Mouse (Mus musculus) liver, postnatal 0 days (tissue): ENCODE data around the gene Prkag2. TPM values are rescaled to one million over a fixed set of nuclear protein-coding genes. Genes with fewer than 3 reads are reported as not detected.

ENCODE experiments used
- ATAC-seq: fragments of 200-750 bp; cut with Nextera tagmentation; 2 replicates; pipeline ENCODE4 v1.8.0; 2017; ENCODE audit warnings: mild to moderate bottlenecking, moderate library complexity
- DNase-seq: peaks from one replicate; pipeline ENCODE4 v3.0.0-alpha.2; 2016
- H3K27ac ChIP-seq: fragments of 300-500 bp; sonication (generic); 2 replicates; pipeline ENCODE4 v1.5.1; 2014; ENCODE audit warnings: antibody characterized with exemption, moderate library complexity, mild to moderate bottlenecking, low read depth
- H3K27me3 ChIP-seq: fragments of 300-500 bp; sonication (generic); 2 replicates; pipeline ENCODE4 v1.6.1; 2014; ENCODE audit warnings: low read length, control low read depth, mixed read lengths; ENCODE audit not compliant: insufficient read depth
- H3K36me3 ChIP-seq: fragments of 300-500 bp; sonication (generic); replicated peaks from 2 replicates; pipeline ENCODE4 v1.6.1; 2014; ENCODE audit warnings: mild to moderate bottlenecking, control low read depth, low read length, moderate library complexity, mixed read lengths; ENCODE audit not compliant: insufficient read depth
- H3K4me1 ChIP-seq: fragments of 300-500 bp; sonication (generic); 2 replicates; pipeline ENCODE4 v1.6.1; 2014; ENCODE audit warnings: antibody characterized with exemption, mild to moderate bottlenecking, control low read depth; ENCODE audit not compliant: insufficient read depth
- H3K4me2 ChIP-seq: fragments of 300-500 bp; sonication (generic); 2 replicates; pipeline ENCODE4 v1.6.1; 2014; ENCODE audit warnings: low read depth, mild to moderate bottlenecking, low read length, moderate library complexity, mixed read lengths
- H3K4me3 ChIP-seq: fragments of 300-500 bp; sonication (generic); 2 replicates; pipeline ENCODE4 v1.5.1; 2014; ENCODE audit warnings: low read depth, low read length
- H3K9ac ChIP-seq: fragments of 300-500 bp; sonication (generic); replicated peaks from 2 replicates; pipeline ENCODE4 v1.6.1; 2014; ENCODE audit warnings: mild to moderate bottlenecking, moderate library complexity
- H3K9me3 ChIP-seq: fragments of 300-500 bp; sonication (generic); 2 replicates; pipeline ENCODE4 v1.6.1; 2016; ENCODE audit warnings: mild to moderate bottlenecking, control low read depth, low read length, mixed read lengths
- CTCF ChIP-seq: sonication (generic); IDR thresholded peaks from 2 replicates; pipeline ENCODE4 v1.5.1; 2016; ENCODE audit warnings: antibody characterized with exemption, low read depth
- EP300 ChIP-seq: IDR thresholded peaks from 2 replicates; pipeline ENCODE4 v1.6.1; 2016; ENCODE audit warnings: antibody characterized with exemption, low read depth, mild to moderate bottlenecking
- WGBS: fragments of 180-500 bp; shearing (Covaris S2); extraction: QIAGEN DNeasy Blood & Tissue Kit; methylation state at CpG from one replicate; pipeline ENCODE4 v1.1.7; 2014; ENCODE audit not compliant: insufficient replicate concordance; 5-methylcytosine and 5-hydroxymethylcytosine counted together
- polyA plus RNA-seq: library from polyadenylated mRNA; unstranded; fragments of >200 nt; fragmentation: Nextera tagmentation; extraction: Ambion mirVana; gene quantifications from 2 replicates; pipeline ENCODE4 v1.2.1, GENCODE M21; 2015

Prkag2 gene
- polyA plus RNA-seq, 1 experiment from 2014 or later: 6.8 TPM

DNA sequence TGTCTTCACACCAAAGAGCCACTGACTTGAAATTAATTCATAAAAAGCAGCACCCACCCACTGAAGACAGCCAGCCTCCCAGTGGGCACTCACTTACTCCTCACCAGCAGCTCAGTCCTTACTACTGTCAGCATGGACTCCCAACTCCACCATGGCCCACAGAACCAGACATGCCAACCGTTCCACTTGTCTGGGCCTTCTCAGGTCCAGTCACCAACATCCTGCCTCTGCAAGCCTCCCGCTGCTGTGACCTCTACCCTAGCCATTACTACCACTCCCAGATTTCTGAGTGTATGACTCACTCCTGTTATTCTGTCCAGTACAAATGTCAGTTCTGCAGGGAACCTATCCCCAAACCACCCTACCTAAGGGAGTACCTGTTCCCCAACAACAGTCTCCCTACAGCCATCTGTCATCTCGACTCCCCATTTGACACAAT lies 279.0 kb downstream of the Prkag2 start:
- DNase-seq (no peak), ATAC-seq (peak; percentile 56)
- Histone ChIP-seq H3K36me3 (peaks cover 13% of the 10 kb centered on the region), H3K4me1 (peaks cover 23% of the 10 kb centered on the region), H3K9me3 (no peaks in the 10 kb centered on the region), H3K4me3 (no peak overlapping the region), H3K4me2 (no peak overlapping the region), H3K27me3 (no peaks in the 10 kb centered on the region), H3K9ac (no peak overlapping the region), H3K27ac (no peak overlapping the region)
- no peak for TF ChIP-seq EP300
- TF ChIP-seq CTCF: no peak
- WGBS: 73% methylated on average over 3 of the region's 3 CpGs

DNA sequence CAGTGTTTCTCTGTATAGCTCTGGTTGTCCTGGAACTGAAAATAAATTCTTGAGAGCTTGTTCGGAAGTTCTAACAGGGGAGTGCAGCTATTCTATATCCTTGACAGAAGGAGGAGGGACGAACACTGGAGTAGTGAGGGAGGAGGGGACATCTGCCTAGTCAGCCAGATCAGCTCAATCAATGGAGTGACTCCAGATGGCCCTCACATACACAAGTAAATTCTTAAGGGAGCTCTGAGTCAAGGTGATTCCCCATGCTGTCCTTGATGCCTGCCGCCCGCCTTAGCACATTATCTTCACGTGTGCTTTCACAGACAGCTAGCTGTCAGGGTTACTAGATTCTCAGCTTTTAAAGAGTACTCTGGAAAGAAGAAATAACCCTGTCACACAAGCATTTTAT lies 279.8 kb downstream of the Prkag2 start:
- Histone ChIP-seq H3K36me3 (peaks cover 20% of the 10 kb centered on the region), H3K4me2 (no peak overlapping the region), H3K4me1 (peaks cover 15% of the 10 kb centered on the region), H3K4me3 (no peak overlapping the region), H3K9me3 (no peaks in the 10 kb centered on the region), H3K27me3 (no peaks in the 10 kb centered on the region), H3K27ac (no peak overlapping the region), H3K9ac (no peak overlapping the region)
- DNase-seq: no peak
- WGBS: 69% methylated on average over 5 of the region's 5 CpGs
- ATAC-seq: no peak
- TF ChIP-seq CTCF (no peak), EP300 (no peak)

DNA sequence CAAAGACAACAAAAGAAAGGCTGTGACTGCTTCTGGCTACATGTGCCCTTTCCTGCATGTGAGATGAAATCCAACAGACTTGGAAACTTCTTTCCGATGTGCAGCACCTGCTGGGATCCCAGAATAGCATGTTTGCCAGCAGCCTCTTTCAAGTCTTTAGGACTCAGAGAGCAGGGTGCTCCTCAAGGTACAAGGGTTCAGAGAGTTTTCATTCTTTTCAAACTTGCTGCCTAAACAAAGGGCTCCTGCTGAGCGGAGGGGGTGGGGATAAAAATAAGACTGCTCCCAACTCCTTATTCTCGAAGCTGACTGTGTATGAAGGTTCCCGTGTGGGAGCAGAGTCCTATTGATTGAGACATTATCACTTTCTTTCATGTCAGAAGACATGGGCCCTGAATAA lies 283.3 kb downstream of the Prkag2 start:
- TF ChIP-seq CTCF (no peak), EP300 (no peak)
- H3K4me3 ChIP-seq: no peak overlapping the region
- no peaks in the 10 kb centered on the region for H3K9me3 ChIP-seq
- no peak overlapping the region for H3K27ac ChIP-seq
- H3K36me3 ChIP-seq: peaks cover 48% of the 10 kb centered on the region
- DNase-seq (no peak), ATAC-seq (no peak)
- H3K4me1 ChIP-seq: 0 out of 2 replicates have a peak, but pooled peaks cover 2% of the 10 kb centered on the region
- no peak overlapping the region for H3K9ac ChIP-seq
- WGBS: 86% methylated on average over 4 of the region's 4 CpGs
- no peaks in the 10 kb centered on the region for H3K27me3 ChIP-seq
- H3K4me2 ChIP-seq: no peak overlapping the region

DNA sequence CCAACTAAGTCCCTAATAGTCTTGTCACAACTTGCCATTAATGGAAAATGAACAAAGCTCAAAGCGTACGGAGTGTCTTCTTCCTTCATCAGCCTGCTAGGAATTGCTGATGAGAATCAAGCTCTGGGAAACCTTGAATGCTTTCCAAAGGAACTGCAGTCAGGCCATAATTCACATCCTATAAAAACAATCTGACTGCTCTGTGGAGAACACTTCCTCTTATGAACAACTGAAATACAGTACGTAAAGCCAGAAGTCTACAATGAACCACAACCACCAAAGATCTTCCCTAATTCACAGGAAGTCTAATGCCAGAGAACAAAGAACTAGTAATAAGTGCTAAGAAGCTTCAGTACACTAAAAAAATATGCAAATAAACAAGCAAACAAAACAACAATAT lies 286.5 kb downstream of the Prkag2 start:
- Histone ChIP-seq H3K27me3 (no peaks in the 10 kb centered on the region), H3K9ac (no peak overlapping the region), H3K27ac (no peak overlapping the region), H3K4me2 (no peak overlapping the region), H3K4me1 (0 out of 2 replicates have a peak, but pooled peaks cover 2% of the 10 kb centered on the region), H3K36me3 (peaks cover 72% of the 10 kb centered on the region), H3K4me3 (no peak overlapping the region), H3K9me3 (no peaks in the 10 kb centered on the region)
- ATAC-seq: no peak
- WGBS: 73% methylated on average over 3 of the region's 3 CpGs
- DNase-seq: no peak
- TF ChIP-seq EP300: no peak
- TF ChIP-seq CTCF: no peak

DNA sequence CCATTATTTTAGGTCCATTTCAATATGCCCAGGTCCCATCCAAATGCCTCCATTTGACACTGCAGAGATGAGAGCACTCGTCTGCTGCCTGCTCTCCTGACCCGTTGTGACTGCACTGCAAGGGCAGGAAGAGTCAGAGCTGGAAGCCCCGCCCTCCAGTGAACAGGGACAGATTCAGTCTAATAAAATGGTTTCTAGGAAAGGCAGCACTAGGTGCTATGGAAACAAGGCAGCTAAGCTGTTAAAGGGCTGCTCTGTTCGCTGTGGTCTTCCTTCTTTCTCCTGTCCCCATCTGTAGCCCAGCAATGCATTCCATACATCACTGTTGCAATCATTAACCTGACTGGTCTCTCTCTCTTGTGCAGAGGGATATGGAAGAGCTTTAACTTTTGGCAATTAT lies 287.4 kb downstream of the Prkag2 start:
- Histone ChIP-seq H3K9ac (no peak overlapping the region), H3K4me2 (no peak overlapping the region), H3K36me3 (peaks cover 74% of the 10 kb centered on the region), H3K9me3 (no peaks in the 10 kb centered on the region), H3K27me3 (no peaks in the 10 kb centered on the region), H3K4me1 (0 out of 2 replicates have a peak, but pooled peaks cover 2% of the 10 kb centered on the region), H3K27ac (no peak overlapping the region), H3K4me3 (no peak overlapping the region)
- DNase-seq: no peak
- ATAC-seq: no peak
- TF ChIP-seq EP300 (no peak), CTCF (no peak)
- WGBS: 71% methylated on average over 4 of the region's 4 CpGs

Other genes with a start within 250 kb of the Prkag2 start
- gene Galntl5, start 80.8 kb upstream of the Prkag2 start, polyA plus RNA-seq: not detected in 2 replicates
- 11.8 and 12.3 TPM in 2 replicates for gene Galnt11, start 121.3 kb upstream of the Prkag2 start, polyA plus RNA-seq
- gene E130116L18Rik, start 122.5 kb upstream of the Prkag2 start, polyA plus RNA-seq: not detected in 2 replicates